Comparison of ENCODE assay signal across 8 mouse cellular contexts in genomic region chr13:38634256-38634799, GRCm38 (mm10). TPM values are rescaled to one million over a fixed set of nuclear protein-coding genes. Genes with fewer than 3 reads are reported as not detected.
DNase-seq lines count a peak whose midpoint lies in the region; ATAC-seq lines count a peak whose summit lies in the region.

No protein-coding gene starts in this region.

- H3K27me3 ChIP-seq in embryonic facial prominence, embryonic 11.5 days (ENCODE audit: control insufficient read depth, insufficient read depth, low read length), result no peaks in the 10 kb centered on the region
- H3K27me3 ChIP-seq in hindbrain, embryonic 11.5 days (ENCODE audit: control insufficient read depth, insufficient read depth, low read length), result no peaks in the 10 kb centered on the region
- H3K27me3 ChIP-seq in midbrain, embryonic 16.5 days (ENCODE audit: control insufficient read depth, insufficient read depth, low read depth, low read length), result no peaks in the 10 kb centered on the region

- no peaks in the 10 kb centered on the region for H3K4me1 ChIP-seq in embryonic facial prominence, embryonic 11.5 days (ENCODE audit: control insufficient read depth, insufficient read depth, low read length)
- H3K4me1 ChIP-seq in hindbrain, embryonic 11.5 days (replicated peaks; ENCODE audit: control insufficient read depth, insufficient read depth, low read length), result no peaks in the 10 kb centered on the region
- H3K4me1 ChIP-seq in midbrain, embryonic 16.5 days (ENCODE audit: control insufficient read depth, insufficient read depth, low read length), result peaks cover 6% of the 10 kb centered on the region

- DNase-seq in cerebellum, postnatal 14 days, result peak; percentile 25 to 46
- DNase-seq in cerebellum, adult 8-10 months, result no peak
- peak; percentile 22 for DNase-seq in 3T3-L1 (ENCODE audit: low read depth, low spot score)
- DNase-seq in embryonic facial prominence, embryonic 11.5 days (ENCODE audit: low spot score), result no peak
- peak; percentile 33 for DNase-seq in hindbrain, embryonic 11.5 days (ENCODE audit: low spot score)
- peak; percentile 79 to 84 for DNase-seq in left cerebral cortex, postnatal 14 days (ENCODE audit: low spot score in 2 of 2)
- DNase-seq in gastrocnemius, adult 8-10 months (ENCODE audit: low spot score in 2 of 2), result no peak

- no peaks in the 10 kb centered on the region for H3K9me3 ChIP-seq in embryonic facial prominence, embryonic 11.5 days (replicated peaks; ENCODE audit: control insufficient read depth, low read length)
- no peaks in the 10 kb centered on the region for H3K9me3 ChIP-seq in hindbrain, embryonic 11.5 days (ENCODE audit: control insufficient read depth, low read length)
- no peaks in the 10 kb centered on the region for H3K9me3 ChIP-seq in midbrain, embryonic 16.5 days (replicated peaks; ENCODE audit: control insufficient read depth, low read length, poor library complexity, severe bottlenecking)

- ATAC-seq in embryonic facial prominence, embryonic 11.5 days (replicated peaks; ENCODE audit: insufficient number of reproducible peaks, low FRiP score, low TSS enrichment, low read depth), result no peak; the same call in 1 of the 2 replicates
- peak; percentile 87 for ATAC-seq in hindbrain, embryonic 11.5 days (ENCODE audit: low FRiP score)
- peak; percentile 87 for ATAC-seq in midbrain, embryonic 16.5 days

- H3K9ac ChIP-seq in embryonic facial prominence, embryonic 11.5 days (replicated peaks; ENCODE audit: low read length), result peak overlapping the region; percentile 67
- peak overlapping the region; percentile 58 for H3K9ac ChIP-seq in hindbrain, embryonic 11.5 days (ENCODE audit: low read depth, low read length)
- H3K9ac ChIP-seq in midbrain, embryonic 16.5 days (ENCODE audit: low read depth, low read length), result peak overlapping the region; percentile 84

- intact Hi-C loops in left cerebral cortex, postnatal 14 days (cut with DNase I), result no loop called here

- under 1% methylated on average over 19 of the region's 19 CpGs for WGBS in embryonic facial prominence, embryonic 11.5 days
- WGBS in hindbrain, embryonic 11.5 days, result 2% methylated on average over 19 of the region's 19 CpGs
- WGBS in midbrain, embryonic 16.5 days, result under 1% methylated on average over 19 of the region's 19 CpGs

- peak overlapping the region; percentile 71 for H3K4me3 ChIP-seq in embryonic facial prominence, embryonic 11.5 days (ENCODE audit: low read depth, low read length)
- peak overlapping the region; percentile 49 for H3K4me3 ChIP-seq in hindbrain, embryonic 11.5 days (ENCODE audit: low read depth, low read length)
- peak overlapping the region; percentile 72 for H3K4me3 ChIP-seq in midbrain, embryonic 16.5 days (ENCODE audit: low read depth, low read length)

- H3K27ac ChIP-seq in embryonic facial prominence, embryonic 11.5 days (replicated peaks; ENCODE audit: low read depth, low read length), result no peak overlapping the region
- no peak overlapping the region; the same call in 1 of the 2 replicates for H3K27ac ChIP-seq in hindbrain, embryonic 11.5 days (ENCODE audit: low read depth, low read length)
- H3K27ac ChIP-seq in midbrain, embryonic 16.5 days (ENCODE audit: low read length), result peak overlapping the region; percentile 70

- peak overlapping the region; percentile 49 for H3K4me2 ChIP-seq in embryonic facial prominence, embryonic 11.5 days (ENCODE audit: low read depth, low read length)
- peak overlapping the region; percentile 58 for H3K4me2 ChIP-seq in hindbrain, embryonic 11.5 days (replicated peaks; ENCODE audit: low read depth, low read length)
- peak overlapping the region; percentile 80 for H3K4me2 ChIP-seq in midbrain, embryonic 16.5 days (ENCODE audit: low read length)

- H3K36me3 ChIP-seq in embryonic facial prominence, embryonic 11.5 days (replicated peaks; ENCODE audit: control insufficient read depth, insufficient read depth, low read depth, low read length), result no peaks in the 10 kb centered on the region
- no peaks in the 10 kb centered on the region for H3K36me3 ChIP-seq in hindbrain, embryonic 11.5 days (ENCODE audit: control insufficient read depth, insufficient read depth, low read length)
- no peaks in the 10 kb centered on the region for H3K36me3 ChIP-seq in midbrain, embryonic 16.5 days (ENCODE audit: control insufficient read depth, insufficient read depth, low read length)

RNA-seq across cellular contexts. Expression of gene Bloc1s5, which starts 0.6 kb away (rescaled TPM):
- 27.9 and 31.4 TPM in 2 replicates for polyA plus RNA-seq in embryonic facial prominence, embryonic 11.5 days (2014; fragmentation: Nextera tagmentation; extraction: Ambion mirVana)
- 24.1 and 28.1 TPM in 2 replicates for polyA plus RNA-seq in hindbrain, embryonic 11.5 days (2014; fragmentation: Nextera tagmentation; extraction: Ambion mirVana)
- 10 to 100 TPM in 1 of 2 experiments, 1 to 10 TPM in 1; 7.3 to 10.8 TPM for total RNA-seq in left cerebral cortex, postnatal 14 days (2021)
- 20.7 and 23.8 TPM in 2 replicates for polyA plus RNA-seq in midbrain, embryonic 16.5 days (2015; fragmentation: Nextera tagmentation; extraction: Ambion mirVana)
- total RNA-seq in gastrocnemius, adult 8-10 months (2022), result 1 to 10 TPM; 6.0 to 7.3 (median 6.5) TPM

RNA-seq across cellular contexts. Expression of gene Eef1e1, which starts 24.5 kb away (rescaled TPM):
- 54.6 and 56.3 TPM in 2 replicates for polyA plus RNA-seq in embryonic facial prominence, embryonic 11.5 days (2014; fragmentation: Nextera tagmentation; extraction: Ambion mirVana)
- 69.3 and 69.9 TPM in 2 replicates for polyA plus RNA-seq in hindbrain, embryonic 11.5 days (2014; fragmentation: Nextera tagmentation; extraction: Ambion mirVana)
- 10 to 100 TPM; 33.5 to 33.6 TPM for total RNA-seq in left cerebral cortex, postnatal 14 days (2021)
- polyA plus RNA-seq in midbrain, embryonic 16.5 days (2015; fragmentation: Nextera tagmentation; extraction: Ambion mirVana), result 104 and 117 TPM in 2 replicates
- total RNA-seq in gastrocnemius, adult 8-10 months (2022), result 10 to 100 TPM; 12.5 to 19.0 (median 16.5) TPM

Comparison
In these comparisons a context has a peak if more than half of its experiments do, and no peak if none do; other contexts are left out.
1. DNase-seq: peak in cerebellum, postnatal 14 days (2 of 2), 3T3-L1 (single experiment), hindbrain, embryonic 11.5 days (single experiment) and left cerebral cortex, postnatal 14 days (2 of 2); none in cerebellum, adult 8-10 months (single experiment), embryonic facial prominence, embryonic 11.5 days (single experiment) and gastrocnemius, adult 8-10 months (0 of 2).
2. Peak in every context shown above with its lines, with median percentiles within 50 percentile points of each other: H3K4me2 ChIP-seq, H3K4me3 ChIP-seq and H3K9ac ChIP-seq.